Comparison of ENCODE assay signal across 7 mouse cellular contexts in genomic region chr6:90605298-90605665, GRCm38 (mm10). TPM values are rescaled to one million over a fixed set of nuclear protein-coding genes. Genes with fewer than 3 reads are reported as not detected.
DNase-seq lines count a peak whose midpoint lies in the region; ATAC-seq and TF ChIP-seq lines count a peak whose summit lies in the region.

No protein-coding gene starts in this region.

- 10% methylated on average over 5 of the region's 5 CpGs for WGBS in lung, embryonic 16.5 days
- 18% methylated on average over 5 of the region's 5 CpGs for WGBS in embryonic facial prominence, embryonic 15.5 days
- 15% methylated on average over 5 of the region's 5 CpGs for WGBS in intestine, postnatal 0 days
- WGBS in olfactory bulb, adult 2 months: 29% methylated on average over 5 of the region's 5 CpGs

- no peak overlapping the region for H3K27ac ChIP-seq in lung, embryonic 16.5 days (ENCODE audit: low read length)
- H3K27ac ChIP-seq in embryonic facial prominence, embryonic 15.5 days (replicated peaks): no peak overlapping the region
- no peak overlapping the region for H3K27ac ChIP-seq in intestine, postnatal 0 days (ENCODE audit: low read depth, low read length)
- no peak overlapping the region for H3K27ac ChIP-seq in olfactory bulb, adult 2 months (ENCODE audit: insufficient read depth, low read depth, low read length)

- peak overlapping the region; percentile 68 for H3K4me3 ChIP-seq in lung, embryonic 16.5 days (ENCODE audit: low read length)
- H3K4me3 ChIP-seq in embryonic facial prominence, embryonic 15.5 days (replicated peaks): peak overlapping the region; percentile 63
- peak overlapping the region; percentile 62 for H3K4me3 ChIP-seq in intestine, postnatal 0 days (ENCODE audit: low read depth, low read length)
- H3K4me3 ChIP-seq in olfactory bulb, adult 2 months (ENCODE audit: insufficient read depth, low read depth, low read length): peak overlapping the region; percentile 61

- no peaks in the 10 kb centered on the region for H3K36me3 ChIP-seq in lung, embryonic 16.5 days (ENCODE audit: control insufficient read depth, insufficient read depth, low read length)
- no peaks in the 10 kb centered on the region for H3K36me3 ChIP-seq in embryonic facial prominence, embryonic 15.5 days
- no peaks in the 10 kb centered on the region for H3K36me3 ChIP-seq in intestine, postnatal 0 days (ENCODE audit: control insufficient read depth, insufficient read depth)

- H3K4me1 ChIP-seq in lung, embryonic 16.5 days (replicated peaks; ENCODE audit: control insufficient read depth, insufficient read depth, low read length): peaks cover 3% of the 10 kb centered on the region; the same call in 1 of the 2 replicates
- 0 out of 2 replicates have a peak, but pooled peaks cover 12% of the 10 kb centered on the region for H3K4me1 ChIP-seq in embryonic facial prominence, embryonic 15.5 days
- 0 out of 2 replicates have a peak, but pooled peaks cover 5% of the 10 kb centered on the region for H3K4me1 ChIP-seq in intestine, postnatal 0 days (replicated peaks; ENCODE audit: control insufficient read depth, insufficient read depth, low read length)
- peaks cover 9% of the 10 kb centered on the region; the same call in 1 of the 2 replicates for H3K4me1 ChIP-seq in olfactory bulb, adult 2 months (ENCODE audit: control insufficient read depth, insufficient read depth, low read length)

- peak overlapping the region; percentile 84 for H3K9ac ChIP-seq in lung, embryonic 16.5 days (ENCODE audit: low read length)
- peak overlapping the region; percentile 50; the same call in 1 of the 2 replicates for H3K9ac ChIP-seq in embryonic facial prominence, embryonic 15.5 days
- peak overlapping the region; percentile 61 for H3K9ac ChIP-seq in intestine, postnatal 0 days (ENCODE audit: low read depth, low read length)

- TF ChIP-seq CTCF in intestine, postnatal 0 days (IDR thresholded peaks at IDR 0.05; ENCODE audit: low read depth): no peak
- TF ChIP-seq CTCF in olfactory bulb, adult 2 months (IDR thresholded peaks at IDR 0.05; ENCODE audit: insufficient read depth, low read depth, low read length): no peak

- H3K4me2 ChIP-seq in lung, embryonic 16.5 days (ENCODE audit: low read depth, low read length): peak overlapping the region; percentile 87
- peak overlapping the region; percentile 92 for H3K4me2 ChIP-seq in embryonic facial prominence, embryonic 15.5 days (replicated peaks)
- peak overlapping the region; percentile 93 for H3K4me2 ChIP-seq in intestine, postnatal 0 days (replicated peaks; ENCODE audit: low read depth)

- H3K9me3 ChIP-seq in lung, embryonic 16.5 days (ENCODE audit: control insufficient read depth, low read length): no peaks in the 10 kb centered on the region
- no peaks in the 10 kb centered on the region for H3K9me3 ChIP-seq in embryonic facial prominence, embryonic 15.5 days (replicated peaks)
- no peaks in the 10 kb centered on the region for H3K9me3 ChIP-seq in intestine, postnatal 0 days (ENCODE audit: control insufficient read depth)

- no peak for TF ChIP-seq POLR2A in olfactory bulb, adult 2 months (IDR thresholded peaks at IDR 0.05; ENCODE audit: insufficient read depth, low read depth, low read length)

- no peaks in the 10 kb centered on the region for H3K27me3 ChIP-seq in lung, embryonic 16.5 days (ENCODE audit: control insufficient read depth, insufficient read depth, low read depth, low read length)
- peaks cover 4% of the 10 kb centered on the region; the same call in 1 of the 2 replicates for H3K27me3 ChIP-seq in embryonic facial prominence, embryonic 15.5 days
- H3K27me3 ChIP-seq in intestine, postnatal 0 days (replicated peaks; ENCODE audit: control insufficient read depth, insufficient read depth, low read length): no peaks in the 10 kb centered on the region

- no peak for ATAC-seq in lung, embryonic 16.5 days (ENCODE audit: low read depth)
- no peak for ATAC-seq in embryonic facial prominence, embryonic 15.5 days (ENCODE audit: insufficient number of reproducible peaks, low FRiP score, low TSS enrichment, low read depth)
- no peak for ATAC-seq in intestine, postnatal 0 days

- DNase-seq in lung, postnatal 4 days: no peak
- no peak for DNase-seq in thymus, postnatal 25 days
- DNase-seq in thymus, postnatal 14 days: no peak

RNA-seq across cellular contexts. Expression of gene Slc41a3, which starts 0.8 kb away (rescaled TPM):
- polyA plus RNA-seq in lung, embryonic 16.5 days (2015; fragmentation: Nextera tagmentation; extraction: Ambion mirVana): 7.7 and 9.4 TPM in 2 replicates
- 5.3 and 6.1 TPM in 2 replicates for polyA plus RNA-seq in embryonic facial prominence, embryonic 15.5 days (2015; fragmentation: Nextera tagmentation; extraction: Ambion mirVana)
- polyA plus RNA-seq in intestine, postnatal 0 days (2015; fragmentation: Nextera tagmentation; extraction: Ambion mirVana): 8.8 and 10.0 TPM in 2 replicates
- polyA plus RNA-seq in olfactory bulb, adult 2 months (2012; ENCODE audit: insufficient read depth, insufficient read length, low replicate concordance, missing spikeins): not detected in 2 replicates
